Mouse (Mus musculus) ZHBTc4 (cell line): ENCODE data around the gene Cfap299.

Source experiments
- DNase-seq: peaks from one replicate; pipeline ENCODE4 v3.0.0-alpha.2; 2011; ENCODE audit warnings: low read depth, low spot score

Gene Cfap299

GRCm38 (mm10) chr5:98617416-98617815 lies 288.3 kb downstream of the Cfap299 start:
- DNase-seq, result no peak

- no peak for DNase-seq
Observed at GRCm38 (mm10) chr5:98650345-98650744, 321.2 kb downstream of the Cfap299 start.

GRCm38 (mm10) chr5:98651049-98651448 lies 321.9 kb downstream of the Cfap299 start:
- DNase-seq, result no peak

GRCm38 (mm10) chr5:98688254-98688653 lies 359.1 kb downstream of the Cfap299 start:
- DNase-seq, result no peak

- DNase-seq, result no peak
Observed at GRCm38 (mm10) chr5:98692070-98692469, 363.0 kb downstream of the Cfap299 start.

GRCm38 (mm10) chr5:98696336-98696735 lies 367.2 kb downstream of the Cfap299 start:
- DNase-seq, result no peak

- DNase-seq, result no peak
Observed at GRCm38 (mm10) chr5:98703963-98704362, 374.9 kb downstream of the Cfap299 start.

GRCm38 (mm10) chr5:98706597-98706996 lies 377.5 kb downstream of the Cfap299 start:
- peak; percentile 69 for DNase-seq

- DNase-seq, result no peak
Observed at GRCm38 (mm10) chr5:98715392-98715791, 386.3 kb downstream of the Cfap299 start.

GRCm38 (mm10) chr5:98732157-98733009 lies 403.3 kb downstream of the Cfap299 start:
- no peak for DNase-seq

- DNase-seq, result no peak
Observed at GRCm38 (mm10) chr5:98733010-98733399, 403.9 kb downstream of the Cfap299 start.

- DNase-seq, result no peak
Observed at GRCm38 (mm10) chr5:98761858-98762652, 433.0 kb downstream of the Cfap299 start.

GRCm38 (mm10) chr5:98778588-98778987 lies 449.5 kb downstream of the Cfap299 start:
- DNase-seq, result no peak

GRCm38 (mm10) chr5:98782066-98782465 lies 453.0 kb downstream of the Cfap299 start:
- no peak for DNase-seq

GRCm38 (mm10) chr5:98787735-98788134 lies 458.6 kb downstream of the Cfap299 start:
- DNase-seq, result no peak

- DNase-seq, result no peak
Observed at GRCm38 (mm10) chr5:98788568-98788967, 459.5 kb downstream of the Cfap299 start.

GRCm38 (mm10) chr5:98790894-98791607 lies 461.9 kb downstream of the Cfap299 start:
- no peak for DNase-seq

GRCm38 (mm10) chr5:98801495-98801894 lies 472.4 kb downstream of the Cfap299 start:
- DNase-seq, result no peak

- DNase-seq, result no peak
Observed at GRCm38 (mm10) chr5:98804761-98805160, 475.7 kb downstream of the Cfap299 start.

- DNase-seq, result no peak
Observed at GRCm38 (mm10) chr5:98806492-98806891, 477.4 kb downstream of the Cfap299 start.

- no peak for DNase-seq
Observed at GRCm38 (mm10) chr5:98807022-98807421, 477.9 kb downstream of the Cfap299 start.

- no peak for DNase-seq
Observed at GRCm38 (mm10) chr5:98807953-98808352, 478.8 kb downstream of the Cfap299 start.
